Mouse (Mus musculus) 3T3-L1 (cell line): ENCODE data around the gene Uba1.

Experiments
- DNase-seq: peaks from one replicate; pipeline ENCODE4 v3.0.0-alpha.2; 2015; ENCODE audit warnings: low read depth, low spot score

The Uba1 gene

GRCm38 (mm10) chrX:20658026-20658652 lies at the start of gene Uba1:
Gene Uba1 (plus strand): TSS chrX:20658326.
- peak; percentile 92 for DNase-seq

DNA sequence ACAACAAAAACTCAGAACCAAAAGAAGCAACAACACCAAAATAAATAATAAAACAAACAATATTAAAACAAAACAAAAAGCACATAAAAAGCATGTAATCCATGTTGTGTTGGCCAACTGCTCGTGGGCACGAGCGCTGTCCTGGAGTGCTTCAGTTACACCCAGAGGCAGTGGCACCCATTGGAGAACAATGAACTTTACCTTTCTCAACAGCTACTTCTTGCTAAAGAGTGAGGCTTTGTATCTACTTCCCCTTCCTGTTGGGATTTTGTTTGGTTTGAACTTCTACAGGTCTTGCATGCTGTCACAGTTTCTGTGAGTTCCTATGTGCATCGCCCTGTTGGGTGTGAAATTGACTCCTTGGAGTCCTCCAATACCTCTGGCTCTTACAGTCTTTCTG lies 49.6 kb upstream of the Uba1 start:
- DNase-seq = no peak

GRCm38 (mm10) chrX:20616861-20617175 lies 41.3 kb upstream of the Uba1 start:
- no peak for DNase-seq

GRCm38 (mm10) chrX:20617176-20617902 lies 40.8 kb upstream of the Uba1 start, which contains the start of the genes Rbm10 and Ndufb11:
Gene Rbm10 (plus strand): TSS chrX:20617503.
Gene Ndufb11 (minus strand): TSS chrX:20617619.
- peak; percentile 89 for DNase-seq

DNA sequence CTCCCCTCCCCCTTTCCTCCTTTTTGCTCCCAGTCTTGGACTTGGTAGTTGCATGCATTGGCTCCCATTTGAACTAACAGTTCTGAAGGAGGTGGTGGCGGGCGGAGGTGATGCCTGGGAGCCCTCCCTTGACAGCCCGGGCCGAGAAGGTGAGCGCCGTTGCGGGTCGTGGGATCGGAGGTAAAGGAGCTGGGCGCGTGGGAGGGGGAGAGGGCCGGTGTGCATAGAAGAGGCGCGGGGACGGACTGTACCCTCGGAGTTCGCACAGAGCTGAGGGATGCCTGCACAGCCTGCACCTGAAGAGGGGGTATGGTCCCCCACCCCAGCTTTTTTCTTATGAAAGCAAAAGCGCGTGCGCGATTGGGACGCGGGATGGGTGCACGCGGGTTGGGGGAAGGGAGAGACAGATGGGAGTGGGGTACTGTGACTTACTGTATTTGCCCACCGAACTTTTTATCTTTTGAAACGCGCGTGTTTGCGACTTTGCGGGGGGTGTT lies 40.2 kb upstream of the Uba1 start:
- DNase-seq = peak; percentile 20

- DNase-seq = no peak
These were observed 20.0 kb upstream of the Uba1 start for GRCm38 (mm10) chrX:20638141-20638540.

DNA sequence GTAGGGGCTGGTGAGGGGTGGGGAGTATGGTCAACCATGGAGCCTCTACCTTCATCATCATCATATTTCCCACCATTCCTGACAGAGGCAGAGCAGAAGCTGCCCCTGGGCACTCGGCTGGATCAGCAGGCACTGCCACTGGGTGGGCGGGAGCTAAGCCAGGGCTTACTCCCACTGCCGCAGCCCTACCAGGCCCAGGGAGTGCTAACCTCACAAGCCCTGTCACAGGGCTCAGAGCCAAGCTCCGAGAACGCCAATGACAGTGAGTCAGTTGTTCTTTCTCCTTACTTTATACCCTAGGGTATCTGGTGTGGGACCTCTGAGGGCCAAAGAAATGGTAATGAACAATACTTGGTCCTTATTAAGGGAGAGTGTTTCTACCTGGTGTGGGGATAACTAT lies 13.3 kb upstream of the Uba1 start:
- DNase-seq = peak; percentile 6

DNA sequence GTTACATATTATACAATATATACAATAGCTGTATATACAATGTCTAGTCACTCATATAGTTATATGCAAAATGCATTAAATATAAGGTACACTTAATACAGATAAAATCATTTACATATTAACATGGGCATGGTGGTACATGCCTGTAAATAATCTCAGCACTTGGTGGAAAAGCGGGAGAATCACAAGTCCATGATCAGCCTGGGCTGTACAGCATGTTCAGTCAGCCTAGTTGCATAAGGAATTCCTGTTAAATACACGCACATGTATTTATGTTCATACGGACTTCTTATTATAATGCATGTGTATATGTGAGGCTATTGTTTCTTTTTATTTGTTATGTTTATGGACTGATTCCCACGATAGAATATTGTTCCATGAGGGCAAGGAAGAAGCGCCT lies 533 bp upstream of the Uba1 start:
- peak; percentile 7 for DNase-seq

- DNase-seq = peak; percentile 34
These were observed 823 bp downstream of the Uba1 start for GRCm38 (mm10) chrX:20658891-20659406.

DNA sequence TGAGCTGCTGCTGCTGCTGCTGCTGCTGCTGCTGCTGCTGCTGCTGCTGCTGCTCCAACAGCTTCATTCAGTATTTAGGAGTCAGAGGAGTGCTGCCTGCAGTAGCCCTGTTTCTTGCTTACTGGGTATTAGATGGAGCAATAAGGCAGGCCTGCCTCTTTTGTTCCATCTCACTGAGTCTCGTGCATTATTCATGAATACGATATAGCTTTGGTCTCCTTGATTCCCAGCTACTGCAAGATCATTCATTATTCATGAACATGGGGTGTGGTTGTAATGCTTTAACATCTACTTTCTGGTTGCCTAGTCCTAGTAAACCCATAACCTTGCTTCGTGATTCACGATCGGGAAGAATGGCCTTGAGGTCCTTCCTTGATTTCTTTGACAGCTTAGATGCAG lies 4.2 kb downstream of the Uba1 start:
- DNase-seq = no peak

DNA sequence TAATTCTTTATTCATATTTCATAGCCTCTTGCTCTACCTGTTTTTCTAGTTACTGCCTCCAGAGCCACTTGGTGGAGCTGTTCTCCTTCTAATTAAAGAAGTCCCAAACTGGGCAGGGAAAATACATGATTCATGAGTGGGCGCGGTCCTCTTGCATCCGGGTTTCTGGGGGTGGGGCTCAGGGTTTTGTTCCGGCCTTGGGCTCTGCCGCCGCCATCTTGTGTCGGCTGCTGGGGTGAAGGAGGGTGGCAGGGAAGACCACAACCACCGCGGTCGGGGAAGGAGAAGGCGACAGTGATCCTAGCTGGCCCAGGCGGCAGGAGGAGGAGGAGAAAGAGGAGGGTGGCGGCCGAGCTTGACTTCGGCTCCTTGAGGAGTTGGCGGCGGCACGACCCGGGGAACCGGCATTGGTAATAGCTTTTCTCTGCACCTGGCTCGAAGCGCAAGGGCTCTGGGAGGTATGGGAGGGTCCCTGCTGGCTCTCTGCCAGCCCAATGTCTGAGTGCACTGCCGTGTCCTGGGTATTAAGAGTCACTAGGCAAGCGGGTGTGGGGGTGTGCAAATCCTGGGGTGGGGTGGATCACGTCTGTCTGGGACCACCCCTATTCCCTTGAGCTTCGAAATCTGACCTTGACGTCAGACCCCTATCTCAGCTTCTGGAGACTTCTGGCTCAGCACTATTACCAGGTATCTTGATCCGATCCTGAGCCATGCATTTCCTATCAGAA lies 4.8 kb downstream of the Uba1 start:
- DNase-seq = peak; percentile 95

DNA sequence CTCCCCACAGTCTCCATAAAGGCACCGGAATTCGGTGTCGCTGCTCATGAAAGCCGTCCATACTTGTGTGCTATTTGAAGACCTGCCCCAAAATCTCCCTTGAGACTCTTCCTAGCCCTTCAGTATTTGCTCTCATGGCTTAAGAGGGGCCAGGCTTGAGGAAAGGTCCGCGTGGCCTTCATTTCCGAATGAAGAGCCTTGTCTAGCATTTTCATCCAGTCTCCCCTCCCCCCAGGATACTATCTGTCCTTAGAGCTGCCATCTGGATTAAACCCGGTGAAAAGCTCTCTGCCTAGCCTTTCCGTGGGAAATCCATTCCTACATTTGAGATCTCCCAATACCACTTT lies 5.3 kb downstream of the Uba1 start:
- no peak for DNase-seq

DNA sequence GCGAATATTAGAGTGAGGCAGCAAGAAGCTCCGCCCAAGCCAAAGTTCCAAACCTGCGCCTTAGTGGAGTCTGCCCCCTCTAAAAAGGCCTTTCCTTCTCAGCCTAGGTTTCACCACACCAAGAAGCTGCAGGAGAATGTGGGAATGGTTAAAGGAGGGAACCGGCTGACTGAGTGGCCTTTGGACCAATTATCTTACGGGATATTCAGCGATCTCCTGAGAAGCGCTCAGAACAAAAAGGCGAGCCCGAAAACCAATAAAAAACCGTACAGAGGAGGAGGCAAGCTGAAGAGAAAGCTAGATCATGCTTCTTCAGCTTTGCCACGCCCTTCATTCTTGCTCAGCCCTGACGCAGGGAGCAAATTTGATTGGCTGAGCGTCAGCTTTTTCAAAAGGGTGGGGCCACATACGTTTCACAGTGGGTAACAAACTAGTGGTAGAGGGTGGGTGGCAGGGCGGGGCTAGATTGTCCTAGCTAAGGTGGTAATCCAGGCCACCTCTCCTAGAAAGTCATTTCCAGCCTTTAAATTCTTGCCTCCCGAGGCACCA lies 29.5 kb downstream of the Uba1 start, which contains the start of gene Cdk16:
Cdk16 (plus strand) TSS at position 436 of the 549 bp plus-strand sequence.
- DNase-seq = peak; percentile 97

GRCm38 (mm10) chrX:20688068-20688547 lies 30.0 kb downstream of the Uba1 start:
- DNase-seq = peak; percentile 78

- peak; percentile 66 for DNase-seq
These were observed 30.5 kb downstream of the Uba1 start for GRCm38 (mm10) chrX:20688615-20689014.

DNA sequence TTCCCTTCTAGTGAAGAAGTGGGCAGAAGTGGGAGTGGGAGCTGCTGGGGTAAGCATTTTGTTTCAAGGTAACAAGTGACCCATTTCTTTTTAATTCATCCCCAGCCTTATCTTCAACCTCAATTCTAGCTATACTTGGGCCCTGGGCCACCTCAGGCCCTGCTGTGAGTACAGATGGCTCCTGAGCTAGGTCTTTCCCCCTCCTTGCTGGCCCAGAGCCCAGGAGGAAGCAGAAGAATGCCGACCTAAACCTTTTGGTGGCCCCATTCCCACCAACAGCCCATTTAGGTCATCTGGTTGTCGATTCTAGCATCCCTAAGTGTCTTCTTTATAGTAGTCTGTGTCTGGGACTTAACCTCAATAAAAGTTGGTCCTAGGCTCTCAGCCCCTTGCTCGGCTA lies 33.4 kb downstream of the Uba1 start:
- no peak for DNase-seq

GRCm38 (mm10) chrX:20692616-20693015 lies 34.5 kb downstream of the Uba1 start:
- DNase-seq = no peak

DNA sequence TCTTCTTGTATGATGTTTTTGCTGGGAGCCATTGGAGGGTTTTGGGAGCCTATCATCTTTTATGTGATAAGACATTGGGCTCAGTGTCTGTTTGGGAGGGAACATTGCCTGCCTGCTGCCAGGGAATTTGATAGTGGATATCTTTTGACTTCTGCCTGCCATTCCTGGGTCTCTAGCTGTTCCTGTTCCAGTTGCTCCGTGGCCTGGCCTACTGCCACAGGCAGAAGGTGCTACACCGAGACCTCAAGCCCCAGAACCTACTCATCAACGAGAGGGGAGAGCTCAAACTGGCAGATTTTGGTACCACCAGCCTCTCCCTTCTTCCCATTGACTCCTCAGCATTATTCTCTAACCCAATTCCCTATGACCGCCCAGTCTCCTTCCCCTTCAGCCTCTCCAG lies 37.7 kb downstream of the Uba1 start:
- no peak for DNase-seq

- no peak for DNase-seq
These were observed 45.7 kb downstream of the Uba1 start, which contains the start of gene Usp11 for GRCm38 (mm10) chrX:20703741-20704290. Gene Usp11 (plus strand): TSS chrX:20703906.

DNA sequence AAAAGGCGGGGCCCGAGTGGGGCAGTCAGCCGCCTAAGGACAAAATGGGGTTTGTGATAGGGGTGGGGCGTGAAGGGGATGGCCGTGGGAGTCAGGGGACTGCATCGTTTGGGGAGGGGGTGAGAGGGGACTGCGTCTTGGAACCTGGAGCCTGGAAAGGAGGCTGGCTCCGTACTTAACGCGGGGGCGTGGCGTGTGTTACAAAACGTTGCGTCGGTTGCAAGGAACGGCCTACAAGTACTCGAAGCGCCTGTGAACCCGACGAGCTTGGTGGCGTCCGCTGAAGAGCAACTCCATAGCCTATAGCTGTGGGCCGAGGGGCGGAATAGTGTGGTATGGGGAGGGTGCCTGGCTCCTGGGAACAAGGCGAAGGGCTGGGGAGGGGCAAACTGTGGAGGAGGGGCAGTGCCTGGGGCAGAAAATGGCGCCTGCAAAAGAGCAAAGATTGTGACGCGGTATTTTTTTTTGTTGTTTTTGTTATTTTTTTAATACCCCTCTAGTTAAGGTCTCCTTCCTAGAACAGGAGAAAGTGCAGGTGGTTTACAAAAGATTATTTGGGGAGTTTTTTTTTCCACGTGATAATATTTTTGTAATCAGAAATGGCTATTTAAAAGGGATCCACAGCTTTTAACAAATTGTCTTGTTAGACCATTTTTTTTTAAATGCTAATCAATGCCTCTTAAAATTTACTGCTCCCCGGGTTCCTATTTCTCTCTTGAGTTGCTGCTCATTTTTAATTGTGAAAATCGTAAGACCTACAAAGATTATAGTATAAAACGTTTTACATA lies 46.4 kb downstream of the Uba1 start:
- peak; percentile 94 for DNase-seq

DNA sequence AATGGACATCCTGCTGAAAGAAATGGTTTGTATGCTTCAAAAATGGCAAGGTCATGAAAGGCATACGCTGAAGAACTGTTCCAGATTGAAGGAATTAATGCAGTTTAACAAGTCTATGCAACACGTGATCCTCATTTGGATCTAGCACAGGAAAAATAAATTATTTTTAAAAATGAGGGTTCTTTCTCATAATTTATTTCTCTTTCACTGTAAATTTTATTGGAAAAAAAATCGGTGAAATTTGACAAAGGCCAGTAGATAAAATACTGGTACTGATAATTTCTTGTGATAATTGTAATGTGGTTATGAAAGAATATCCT lies 46.9 kb downstream of the Uba1 start:
- no peak for DNase-seq
